Mouse (Mus musculus) CH12.LX (cell line): ENCODE measurements at regions not wholly inside any gene's neighbourhood (a gene's known extent, or its start where the extent isn't known, plus 50 kb on each side); places are given as distances from the start of the nearest gene placed in this dataset.

Source experiments
- CTCF ChIP-seq, 2 experiments: IDR thresholded peaks in 1 of 2; conservative IDR thresholded peaks in 1 of 2; 2 replicates each; pipeline ENCODE4 v1.5.1; 2011 to 2012; ENCODE audit warnings: low read depth in 2 of 2, low read length in 2 of 2, improper control_type of control experiment in 1 of 2, inconsistent platforms in 1 of 2, mild to moderate bottlenecking in 1 of 2, moderate library complexity in 1 of 2
- ELF1 ChIP-seq: IDR thresholded peaks from 2 replicates; pipeline ENCODE4 v1.6.1; 2014; ENCODE audit warnings: low read depth, mild to moderate bottlenecking, inconsistent platforms, low read length, improper control_type of control experiment
- EP300 ChIP-seq: IDR thresholded peaks from 2 replicates; pipeline ENCODE4 v1.6.1; 2011; ENCODE audit warnings: low read length, improper control_type of control experiment
- ETS1 ChIP-seq: conservative IDR thresholded peaks from 2 replicates; pipeline ENCODE4 v1.6.1; 2012; ENCODE audit warnings: low read depth, mild to moderate bottlenecking, inconsistent platforms, low read length, improper control_type of control experiment, moderate library complexity
- IRF4 ChIP-seq: IDR thresholded peaks from 2 replicates; pipeline ENCODE4 v1.6.1; 2014; ENCODE audit warnings: low read depth, mild to moderate bottlenecking, inconsistent platforms, low read length, improper control_type of control experiment
- MAX ChIP-seq: IDR thresholded peaks from 2 replicates; pipeline ENCODE4 v1.6.1; 2011; ENCODE audit warnings: low read length, improper control_type of control experiment
- MAZ ChIP-seq: IDR thresholded peaks from 2 replicates; pipeline ENCODE4 v1.6.1; 2012; ENCODE audit warnings: low read depth, mild to moderate bottlenecking, inconsistent platforms, low read length, improper control_type of control experiment, moderate library complexity
- MEF2A ChIP-seq: IDR thresholded peaks from 2 replicates; pipeline ENCODE4 v1.6.1; 2014; ENCODE audit warnings: low read depth, mild to moderate bottlenecking, inconsistent platforms, low read length, improper control_type of control experiment, borderline replicate concordance
- POLR2A ChIP-seq: IDR thresholded peaks from 2 replicates; pipeline ENCODE4 v1.6.1; 2011; ENCODE audit warnings: low read depth, mild to moderate bottlenecking, improper control_type of control experiment, low read length
- POLR2AphosphoS2 ChIP-seq: IDR thresholded peaks from 2 replicates; pipeline ENCODE4 v1.6.1; 2011; ENCODE audit warnings: low read depth, low read length, improper control_type of control experiment
- USF1 ChIP-seq: IDR thresholded peaks from 2 replicates; pipeline ENCODE4 v1.6.1; 2014; ENCODE audit warnings: low read depth, mild to moderate bottlenecking, inconsistent platforms, low read length, improper control_type of control experiment
- USF2 ChIP-seq: conservative IDR thresholded peaks from 2 replicates; pipeline ENCODE4 v1.6.1; 2011; ENCODE audit warnings: low read depth, low read length, improper control_type of control experiment
- ZMIZ1 ChIP-seq: IDR thresholded peaks from 2 replicates; pipeline ENCODE4 v1.6.1; 2012; ENCODE audit warnings: low read depth, mild to moderate bottlenecking, inconsistent platforms, low read length, improper control_type of control experiment

DNA sequence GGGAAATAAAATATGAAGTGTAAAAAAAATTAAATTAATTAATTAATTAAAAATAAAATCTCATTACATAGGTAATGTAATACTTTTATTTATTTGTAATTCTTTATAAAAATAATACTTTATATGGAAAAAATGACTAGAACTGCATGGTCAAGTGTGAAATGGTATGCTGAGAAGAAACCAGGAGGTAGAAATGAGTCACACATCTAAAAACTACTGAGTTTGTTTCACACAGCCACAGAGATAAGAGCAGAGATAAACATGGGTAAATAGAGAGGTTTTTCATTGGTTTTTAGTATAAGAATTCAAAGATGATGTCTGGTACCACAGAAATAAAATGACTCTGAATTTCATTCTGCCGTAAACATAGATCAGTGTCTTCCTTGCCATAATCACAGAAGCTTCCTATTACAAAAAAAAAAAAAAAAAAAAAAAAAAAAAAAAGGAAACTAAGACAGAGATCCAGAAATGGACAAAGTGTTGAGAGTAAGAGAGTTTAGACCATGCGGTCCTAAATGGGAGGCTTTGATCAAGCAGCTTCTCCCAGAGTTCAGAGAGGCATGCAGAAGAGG lies 1190.5 kb upstream of the Zeb2 start:
- TF ChIP-seq POLR2A (peak; percentile 33; the same call in 1 of the 2 replicates), POLR2AphosphoS2 (no peak), USF1 (no peak), ETS1 (peak; percentile 78), CTCF (conservative IDR thresholded peaks at IDR 0.05 in 1 of 2, IDR thresholded peaks at IDR 0.05 in 1 of 2; ENCODE audit: low read depth in 2 of 2, low read length in 2 of 2) (no peak), IRF4 (peak; percentile 96), ELF1 (no peak), EP300 (peak; percentile 97), USF2 (no peak), MAZ (no peak), MEF2A (peak; percentile 92), ZMIZ1 (no peak), MAX (no peak; the same call in 1 of the 2 replicates)
